Mouse (Mus musculus): Measurements from ENCODE around the gene 1700010B08Rik.
"Not testable (repeated sequence)": the region's sequence is repeated elsewhere in the genome, so short reads cannot be mapped to it uniquely, and the experiment has no call there.

DNA sequence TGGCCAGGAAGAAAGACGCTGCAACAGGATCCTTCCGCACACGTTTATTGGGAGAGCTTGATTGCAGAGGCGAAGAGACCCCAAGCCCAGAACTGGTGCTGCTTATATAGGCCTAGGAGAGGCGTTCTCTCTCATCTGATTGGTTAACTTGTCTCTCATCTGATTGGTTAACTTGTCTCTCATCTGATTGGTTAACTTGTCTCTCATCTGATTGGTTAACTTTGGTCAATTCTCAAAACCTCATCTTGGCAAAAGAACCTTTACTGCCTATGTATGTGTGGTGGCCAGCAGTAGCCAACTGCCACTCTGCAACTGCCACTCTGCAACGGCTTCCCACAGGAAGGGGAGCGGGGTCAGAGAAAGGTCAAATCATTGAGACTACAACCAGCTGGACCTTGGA lies at the start of gene 1700010B08Rik:
- not testable (repeated sequence) for TF ChIP-seq POLR2A (IDR thresholded peaks at IDR 0.05; ENCODE audit: borderline replicate concordance, control insufficient read depth, low read depth, low read length); CTCF (IDR thresholded peaks at IDR 0.05; ENCODE audit: control insufficient read depth, insufficient read depth, low read length)

Measured in bone marrow, adult 2 months (tissue).